8 mouse cellular contexts compared by ENCODE assay signal in the genomic region with DNA sequence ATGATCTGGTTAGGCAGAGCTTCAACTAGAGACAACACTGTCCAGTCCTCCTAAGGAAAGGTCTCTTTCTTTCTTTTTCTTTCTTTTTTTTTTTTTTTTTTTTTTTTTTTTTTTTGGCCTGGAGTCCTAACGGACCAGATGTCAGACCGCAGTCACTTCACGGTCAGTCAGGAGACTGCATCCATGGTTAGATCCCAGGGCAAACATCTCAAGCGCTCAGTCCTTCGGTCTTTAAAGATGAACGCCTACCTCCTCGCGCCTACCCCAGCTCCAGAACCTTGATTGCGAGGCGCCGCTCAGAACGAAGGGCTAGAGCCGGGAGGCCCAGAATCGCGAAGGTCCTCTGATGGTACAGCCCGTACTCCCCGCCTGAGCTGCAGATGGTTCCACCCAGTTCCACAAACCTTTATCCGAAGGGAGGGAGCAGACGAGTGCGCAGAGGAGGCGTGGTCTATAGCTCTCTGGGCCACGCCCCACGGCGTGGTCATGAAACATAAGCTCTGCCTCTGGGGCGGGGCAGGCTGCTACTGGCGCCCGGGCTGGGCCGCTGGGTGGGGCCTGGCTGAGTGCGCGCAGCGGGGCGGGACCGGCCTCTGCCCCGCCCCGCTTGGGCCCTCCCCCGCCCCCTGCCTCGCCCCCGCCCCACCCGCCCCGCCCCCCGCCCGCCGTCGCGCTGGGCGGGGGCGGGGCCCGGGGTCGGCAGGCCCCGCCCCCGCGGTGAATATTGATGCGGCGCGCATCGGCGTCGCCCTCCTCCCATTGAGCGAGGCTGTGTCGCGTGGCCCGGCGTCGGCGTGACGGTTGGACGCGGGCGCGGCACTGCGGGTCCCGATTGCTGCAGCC. TPM values are rescaled to one million over a fixed set of nuclear protein-coding genes. Genes with fewer than 3 reads are reported as not detected.
DNase-seq lines count a peak whose midpoint lies in the region; ATAC-seq lines count a peak whose summit lies in the region.

TSS of gene Pknox1 (plus strand) at position 720 of the 843 bp plus-strand sequence.

- no peaks in the 10 kb centered on the region for H3K27me3 ChIP-seq in hindbrain, embryonic 16.5 days (replicated peaks; ENCODE audit: control insufficient read depth, insufficient read depth, low read length)

- WGBS in hindbrain, embryonic 16.5 days: under 1% methylated on average over 47 of the region's 72 CpGs
- WGBS in macrophage (ENCODE audit: missing documents): under 1% methylated on average over 59 of the region's 72 CpGs

- H3K4me2 ChIP-seq in hindbrain, embryonic 16.5 days (ENCODE audit: low read length): peak within 1 kb of the TSS; percentile 87

- peak within 1 kb of the TSS; percentile 93 for H3K9ac ChIP-seq in hindbrain, embryonic 16.5 days (ENCODE audit: low read depth, low read length)

- peaks cover 38% of the 10 kb centered on the region for H3K79me2 ChIP-seq in macrophage (ENCODE audit: inconsistent target)

- H3K4me1 ChIP-seq in hindbrain, embryonic 16.5 days (ENCODE audit: control insufficient read depth, insufficient read depth, low read depth, low read length): peaks cover 32% of the 10 kb centered on the region

- H3K36me3 ChIP-seq in hindbrain, embryonic 16.5 days (ENCODE audit: control insufficient read depth, insufficient read depth, low read length): no peaks in the 10 kb centered on the region
- H3K36me3 ChIP-seq in macrophage (ENCODE audit: inconsistent target): no peaks in the 10 kb centered on the region

- DNase-seq in WW6 (ENCODE audit: low read depth, low spot score): peak; percentile 99
- DNase-seq in cerebellum, postnatal 4 days (ENCODE audit: low spot score in 2 of 2): peak; percentile 89 to 98
- DNase-seq in gastrocnemius, adult 18-20 months (ENCODE audit: low spot score): peak; percentile 99
- peak; percentile 96 to 98 for DNase-seq in left cerebral cortex, adult 18-20 months (ENCODE audit: low spot score in 2 of 2)
- peak; percentile 99 for DNase-seq in right cerebral cortex, adult 18-20 months
- peak; percentile 92 for DNase-seq in urinary bladder, postnatal 10 days (ENCODE audit: low spot score)

- peak within 1 kb of the TSS; percentile 63 for H3K4me3 ChIP-seq in hindbrain, embryonic 16.5 days (ENCODE audit: low read length)
- H3K4me3 ChIP-seq in macrophage (ENCODE audit: inconsistent target): peak within 1 kb of the TSS; percentile 53

- H3K27ac ChIP-seq in hindbrain, embryonic 16.5 days (ENCODE audit: low read depth, low read length): peak within 1 kb of the TSS; percentile 100
- peak within 1 kb of the TSS; percentile 87 for H3K27ac ChIP-seq in macrophage

- no peaks in the 10 kb centered on the region for H3K9me3 ChIP-seq in hindbrain, embryonic 16.5 days (ENCODE audit: control insufficient read depth, low read length)

- ATAC-seq in hindbrain, embryonic 16.5 days: peak; percentile 94

RNA-seq across cellular contexts. Expression of gene Pknox1, which starts in this region (rescaled TPM):
- 10 to 100 TPM in 1 of 2 experiments, 1 to 10 TPM in 1; 5.8 to 11.4 TPM for total RNA-seq in gastrocnemius, adult 18-20 months (2021)
- 33.0 and 35.1 TPM in 2 replicates for polyA plus RNA-seq in hindbrain, embryonic 16.5 days (2015; fragmentation: Nextera tagmentation; extraction: Ambion mirVana)
- 10 to 100 TPM; 15.5 to 16.7 TPM for total RNA-seq in left cerebral cortex, adult 18-20 months (2021)
- 10 to 100 TPM; 24.3 to 54.8 (median 37.6) TPM for total RNA-seq in macrophage (2018; cell fraction: chromatin; rRNA removed)
- total RNA-seq in macrophage (2018; cell fraction: cytosol; rRNA removed): 10 to 100 TPM; 10.8 to 14.6 (median 13.4) TPM
- total RNA-seq in macrophage (2018; cell fraction: nucleus; rRNA removed): 10 to 100 TPM; 13.8 to 39.7 (median 25.4) TPM
- 6.6 to 12.3 TPM (median 11.2 TPM) in 3 replicates for polyA plus RNA-seq in macrophage (2018)

Comparison
In these comparisons a context has a peak if more than half of its experiments do, and no peak if none do; other contexts are left out.
1. Peak in every context shown above with its lines: DNase-seq, ATAC-seq, H3K4me3 ChIP-seq and H3K27ac ChIP-seq.